Mouse (Mus musculus): ENCODE results near the gene Cbx2. TPM values are rescaled to one million over a fixed set of nuclear protein-coding genes. Genes with fewer than 3 reads are reported as not detected.

Cbx2 gene
- total and polyA plus RNA-seq, 3 experiments: 2.9 to 5.3 (median 5.1) TPM

- no peak for DNase-seq
These were observed 35.6 kb downstream of the Cbx2 start for GRCm38 (mm10) chr11:119058041-119058995.

- DNase-seq: no peak
These were observed 36.5 kb downstream of the Cbx2 start for GRCm38 (mm10) chr11:119059256-119059655.

- no peak for DNase-seq
These were observed 44.1 kb downstream of the Cbx2 start for GRCm38 (mm10) chr11:119066841-119067240.

- no peak for DNase-seq
These were observed 49.5 kb downstream of the Cbx2 start for GRCm38 (mm10) chr11:119072239-119072638.

GRCm38 (mm10) chr11:119072986-119073385 lies 50.2 kb downstream of the Cbx2 start:
- DNase-seq: no peak

- no peak for DNase-seq
These were observed 51.2 kb downstream of the Cbx2 start for GRCm38 (mm10) chr11:119073876-119074433.

GRCm38 (mm10) chr11:119075805-119076204 lies 53.0 kb downstream of the Cbx2 start:
- no peak for DNase-seq

- no peak for DNase-seq
These were observed 55.0 kb downstream of the Cbx2 start for GRCm38 (mm10) chr11:119077755-119078154.

- DNase-seq: peak; percentile 84
These were observed 56.1 kb downstream of the Cbx2 start for GRCm38 (mm10) chr11:119078691-119079444.

GRCm38 (mm10) chr11:119079445-119079837 lies 56.7 kb downstream of the Cbx2 start:
- DNase-seq: no peak

- DNase-seq: peak; percentile 34
These were observed 57.8 kb downstream of the Cbx2 start for GRCm38 (mm10) chr11:119080461-119081147.

Other genes with a start within 250 kb of the Cbx2 start
- 1 to 10 TPM; 4.2 to 7.8 TPM for gene Rbfox3, start 111.4 kb upstream of the Cbx2 start, total RNA-seq (2021)
- gene Rbfox3, start 111.4 kb upstream of the Cbx2 start, polyA plus RNA-seq (2012; rRNA removed): 3.3 TPM in 2 replicates
- gene Enpp7, start 34.8 kb upstream of the Cbx2 start, total RNA-seq (2021): not detected
- not detected in 2 replicates for gene Enpp7, start 34.8 kb upstream of the Cbx2 start, polyA plus RNA-seq (2012; rRNA removed)
- 10 to 100 TPM; 16.3 to 22.9 TPM for gene Cbx8, start 18.0 kb downstream of the Cbx2 start, total RNA-seq (2021)
- 11.3 and 12.2 TPM in 2 replicates for gene Cbx8, start 18.0 kb downstream of the Cbx2 start, polyA plus RNA-seq (2012; rRNA removed)
- 100 to 1,000 TPM; 144 to 197 TPM for gene Cbx4, start 63.3 kb downstream of the Cbx2 start, total RNA-seq (2021)
- gene Cbx4, start 63.3 kb downstream of the Cbx2 start, polyA plus RNA-seq (2012; rRNA removed): 89.0 and 127 TPM in 2 replicates
- gene Tbc1d16, start 205.5 kb downstream of the Cbx2 start, total RNA-seq (2021): 10 to 100 TPM; 12.8 to 24.5 TPM
- gene Tbc1d16, start 205.5 kb downstream of the Cbx2 start, polyA plus RNA-seq (2012; rRNA removed): 6.2 and 7.3 TPM in 2 replicates
- under 1 TPM; 0.26 to 0.83 TPM for gene Ccdc40, start 205.6 kb downstream of the Cbx2 start, total RNA-seq (2021)
- gene Ccdc40, start 205.6 kb downstream of the Cbx2 start, polyA plus RNA-seq (2012; rRNA removed): 0.34 and 1.1 TPM in 2 replicates
- gene Gaa, start 244.9 kb downstream of the Cbx2 start, total RNA-seq (2021): 100 to 1,000 TPM; 119 to 123 TPM
- 363 and 377 TPM in 2 replicates for gene Gaa, start 244.9 kb downstream of the Cbx2 start, polyA plus RNA-seq (2012; rRNA removed)